Mouse (Mus musculus): ENCODE data around the gene Tnfrsf1b. TPM values are rescaled to one million over a fixed set of nuclear protein-coding genes. Genes with fewer than 3 reads are reported as not detected.

Tnfrsf1b gene
- total RNA-seq, 1 experiment from 2014 or later, result 362 TPM

DNA sequence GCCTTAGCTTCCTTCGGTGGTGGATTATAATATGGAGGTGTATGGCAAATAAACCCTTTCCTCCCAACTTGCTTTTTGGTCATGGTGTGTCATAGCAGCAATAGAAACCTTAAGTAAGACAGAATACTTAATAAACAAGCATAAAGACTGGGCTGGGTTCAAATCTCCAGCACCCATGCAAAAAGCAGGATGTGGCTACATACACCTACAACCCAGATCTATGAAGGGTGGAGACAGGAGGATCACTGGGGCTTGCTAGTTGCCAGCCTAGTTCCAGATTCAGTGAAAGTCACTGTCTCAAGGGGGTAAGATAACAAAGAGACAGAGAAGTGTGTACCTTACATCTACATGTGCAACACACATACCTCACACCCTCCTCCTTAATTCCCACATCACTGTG is 16.9 kb upstream of the Tnfrsf1b start:
- no peak for ATAC-seq (replicated peaks; ENCODE audit: insufficient number of reproducible peaks, low FRiP score, low TSS enrichment, poor library complexity, severe bottlenecking)

DNA sequence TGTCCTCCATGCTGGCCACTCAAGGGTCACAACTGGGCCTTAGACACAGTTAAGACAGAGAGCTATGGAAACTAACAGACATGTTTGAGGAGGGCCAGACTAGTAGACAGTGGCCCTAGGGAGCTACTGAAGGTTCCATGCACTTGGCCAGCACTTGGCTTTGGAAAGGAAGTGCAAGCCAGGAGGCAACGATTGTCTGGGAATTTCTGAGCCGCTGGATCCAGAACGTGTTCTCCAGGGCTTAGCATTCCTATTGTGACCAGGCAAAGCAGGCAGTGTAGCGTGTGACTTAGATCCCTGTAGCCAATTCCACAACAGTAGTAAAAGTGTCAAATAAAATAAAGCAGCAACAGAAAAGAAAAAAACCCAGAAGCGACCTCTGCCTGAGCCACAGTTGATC is 14.1 kb upstream of the Tnfrsf1b start:
- ATAC-seq (replicated peaks; ENCODE audit: insufficient number of reproducible peaks, low FRiP score, low TSS enrichment, poor library complexity, severe bottlenecking), result no peak

- peak; percentile 69 for ATAC-seq (replicated peaks; ENCODE audit: insufficient number of reproducible peaks, low FRiP score, low TSS enrichment, poor library complexity, severe bottlenecking)
Observed at GRCm38 (mm10) chr4:145257751-145258434, 11.2 kb upstream of the Tnfrsf1b start.

DNA sequence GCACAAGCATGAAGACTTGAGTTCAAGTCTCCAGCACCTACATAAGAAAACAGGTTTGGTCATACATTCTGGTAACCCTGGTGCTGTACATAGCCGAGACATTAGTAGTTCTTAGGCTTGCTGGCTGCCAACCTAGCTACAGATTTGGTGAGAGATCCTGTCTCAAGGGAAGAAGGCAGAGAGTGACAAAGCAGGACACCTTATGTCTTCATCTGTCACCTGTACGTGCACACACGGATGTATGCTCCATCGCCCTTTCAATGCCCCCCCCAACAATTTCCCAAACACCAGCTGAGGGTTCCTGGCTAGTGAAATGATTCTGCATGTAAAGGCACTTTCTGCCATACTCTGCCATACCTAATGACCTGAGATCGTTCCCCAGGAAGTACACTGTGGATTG is 9.5 kb upstream of the Tnfrsf1b start:
- ATAC-seq (replicated peaks; ENCODE audit: insufficient number of reproducible peaks, low FRiP score, low TSS enrichment, poor library complexity, severe bottlenecking), result no peak

GRCm38 (mm10) chr4:145254418-145254817 is 7.7 kb upstream of the Tnfrsf1b start:
- peak; percentile 76 for ATAC-seq (replicated peaks; ENCODE audit: insufficient number of reproducible peaks, low FRiP score, low TSS enrichment, poor library complexity, severe bottlenecking)

GRCm38 (mm10) chr4:145252611-145253010 is 5.9 kb upstream of the Tnfrsf1b start:
- peak; percentile 36; the same call in 1 of the 2 replicates for ATAC-seq (replicated peaks; ENCODE audit: insufficient number of reproducible peaks, low FRiP score, low TSS enrichment, poor library complexity, severe bottlenecking)

DNA sequence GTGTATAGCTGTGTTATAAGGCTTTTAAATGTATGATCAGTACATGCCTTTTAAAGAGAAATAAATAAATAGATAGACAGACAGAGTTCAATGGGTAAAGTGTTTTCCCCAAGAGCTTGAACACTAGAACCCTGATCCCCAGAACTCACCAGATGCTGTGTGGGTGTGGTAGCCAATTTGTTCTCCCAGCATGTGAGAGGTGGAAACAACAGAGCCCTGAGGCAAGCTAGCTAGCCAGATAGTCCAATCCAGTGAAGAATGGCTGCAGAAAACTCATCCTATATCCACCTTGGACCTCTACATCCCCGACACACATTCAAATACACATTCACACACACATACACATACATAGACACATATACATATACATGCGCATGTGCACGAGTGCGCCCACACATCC is 4.9 kb upstream of the Tnfrsf1b start:
- ATAC-seq (replicated peaks; ENCODE audit: insufficient number of reproducible peaks, low FRiP score, low TSS enrichment, poor library complexity, severe bottlenecking), result no peak

DNA sequence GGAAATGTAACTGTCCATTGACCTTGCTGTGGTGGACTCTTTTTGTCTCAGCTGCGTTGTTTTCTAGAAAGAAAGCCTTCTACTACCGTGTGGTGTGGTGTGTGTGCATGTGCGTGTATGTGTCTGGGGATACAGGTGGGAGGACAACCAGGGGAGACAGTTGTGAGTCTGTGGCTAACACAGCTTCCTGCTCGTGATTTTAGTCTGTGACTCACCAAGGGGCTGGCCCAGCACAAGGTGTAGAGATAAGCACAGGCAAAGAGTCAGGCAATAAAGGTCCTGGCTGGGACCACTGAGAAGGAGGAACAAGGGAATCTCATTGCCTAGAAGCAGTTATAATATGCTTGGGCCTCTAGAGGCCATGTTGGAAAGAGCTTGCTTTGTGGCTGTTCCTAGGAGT is 3.3 kb upstream of the Tnfrsf1b start:
- ATAC-seq (replicated peaks; ENCODE audit: insufficient number of reproducible peaks, low FRiP score, low TSS enrichment, poor library complexity, severe bottlenecking), result no peak

DNA sequence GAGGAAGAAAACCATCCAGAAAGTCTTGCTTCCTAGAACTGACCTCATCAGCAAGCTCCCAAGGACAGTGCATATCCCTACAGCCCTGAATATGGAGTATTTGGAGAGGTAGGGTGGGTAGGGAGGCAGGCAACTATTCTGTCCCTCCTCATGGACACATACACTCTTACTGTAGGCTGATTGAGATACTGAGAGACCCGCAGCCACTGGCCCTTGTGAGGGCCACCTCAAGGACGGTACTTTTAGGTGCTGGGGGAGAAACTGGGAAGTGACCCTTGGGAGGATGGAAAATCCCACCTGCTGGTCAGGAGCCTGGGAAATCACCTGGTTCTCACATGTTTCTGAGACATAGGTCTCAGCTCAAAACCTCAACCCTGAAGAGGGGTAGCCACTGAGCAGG is 886 bp upstream of the Tnfrsf1b start:
- ATAC-seq (replicated peaks; ENCODE audit: insufficient number of reproducible peaks, low FRiP score, low TSS enrichment, poor library complexity, severe bottlenecking), result no peak

- peak; percentile 3; the same call in 1 of the 2 replicates for ATAC-seq (replicated peaks; ENCODE audit: insufficient number of reproducible peaks, low FRiP score, low TSS enrichment, poor library complexity, severe bottlenecking)
Observed at GRCm38 (mm10) chr4:145245581-145245980, 1.1 kb downstream of the Tnfrsf1b start.

GRCm38 (mm10) chr4:145244676-145245075 is 2.0 kb downstream of the Tnfrsf1b start:
- no peak for ATAC-seq (replicated peaks; ENCODE audit: insufficient number of reproducible peaks, low FRiP score, low TSS enrichment, poor library complexity, severe bottlenecking)

- peak; percentile 2; the same call in 1 of the 2 replicates for ATAC-seq (replicated peaks; ENCODE audit: insufficient number of reproducible peaks, low FRiP score, low TSS enrichment, poor library complexity, severe bottlenecking)
Observed at GRCm38 (mm10) chr4:145242719-145243350, 3.8 kb downstream of the Tnfrsf1b start.

GRCm38 (mm10) chr4:145240723-145241231 is 5.9 kb downstream of the Tnfrsf1b start:
- ATAC-seq (replicated peaks; ENCODE audit: insufficient number of reproducible peaks, low FRiP score, low TSS enrichment, poor library complexity, severe bottlenecking), result peak; percentile 66

DNA sequence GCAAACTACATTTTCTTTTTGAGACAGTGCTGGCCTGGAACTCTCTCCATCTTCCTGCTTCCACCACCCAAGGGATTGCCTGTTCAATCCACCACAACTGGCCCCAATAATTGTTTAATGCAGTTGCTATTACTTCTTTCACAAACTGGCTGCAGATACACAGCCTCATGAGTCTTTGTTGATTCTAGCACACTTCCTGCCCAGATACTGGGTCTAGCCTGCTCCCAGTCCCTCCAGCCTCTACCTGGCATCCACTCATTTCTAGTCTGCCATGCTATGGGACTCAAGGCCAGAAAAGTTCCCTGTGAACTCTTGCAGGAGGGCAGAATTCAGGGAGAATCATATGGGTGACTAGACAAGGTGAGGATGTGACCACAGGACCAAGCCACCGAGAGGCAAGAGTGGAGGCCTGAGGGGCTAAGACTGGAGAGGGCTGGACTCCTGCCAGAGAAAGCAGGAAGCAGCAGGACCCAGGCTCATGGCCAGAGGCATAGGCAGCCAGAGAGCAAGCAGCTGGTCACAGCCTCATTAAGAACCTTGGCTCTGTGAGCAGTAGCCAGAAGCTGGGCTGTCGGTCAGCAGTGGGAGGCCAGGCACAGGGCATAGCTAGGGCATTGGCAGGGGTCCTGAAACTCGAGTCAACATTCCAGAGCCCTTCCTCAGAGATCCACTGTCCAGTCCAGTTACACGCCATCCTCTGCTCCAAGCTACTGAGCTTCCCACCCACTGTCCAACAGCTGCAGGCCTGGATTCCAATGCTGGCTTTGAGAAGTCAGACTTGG is 7.4 kb downstream of the Tnfrsf1b start:
- ATAC-seq (replicated peaks; ENCODE audit: insufficient number of reproducible peaks, low FRiP score, low TSS enrichment, poor library complexity, severe bottlenecking), result no peak

- 0 out of 2 replicates have a peak, but pooled peaks have one; percentile 2 for ATAC-seq (replicated peaks; ENCODE audit: insufficient number of reproducible peaks, low FRiP score, low TSS enrichment, poor library complexity, severe bottlenecking)
Observed at GRCm38 (mm10) chr4:145236027-145236426, 10.6 kb downstream of the Tnfrsf1b start.

DNA sequence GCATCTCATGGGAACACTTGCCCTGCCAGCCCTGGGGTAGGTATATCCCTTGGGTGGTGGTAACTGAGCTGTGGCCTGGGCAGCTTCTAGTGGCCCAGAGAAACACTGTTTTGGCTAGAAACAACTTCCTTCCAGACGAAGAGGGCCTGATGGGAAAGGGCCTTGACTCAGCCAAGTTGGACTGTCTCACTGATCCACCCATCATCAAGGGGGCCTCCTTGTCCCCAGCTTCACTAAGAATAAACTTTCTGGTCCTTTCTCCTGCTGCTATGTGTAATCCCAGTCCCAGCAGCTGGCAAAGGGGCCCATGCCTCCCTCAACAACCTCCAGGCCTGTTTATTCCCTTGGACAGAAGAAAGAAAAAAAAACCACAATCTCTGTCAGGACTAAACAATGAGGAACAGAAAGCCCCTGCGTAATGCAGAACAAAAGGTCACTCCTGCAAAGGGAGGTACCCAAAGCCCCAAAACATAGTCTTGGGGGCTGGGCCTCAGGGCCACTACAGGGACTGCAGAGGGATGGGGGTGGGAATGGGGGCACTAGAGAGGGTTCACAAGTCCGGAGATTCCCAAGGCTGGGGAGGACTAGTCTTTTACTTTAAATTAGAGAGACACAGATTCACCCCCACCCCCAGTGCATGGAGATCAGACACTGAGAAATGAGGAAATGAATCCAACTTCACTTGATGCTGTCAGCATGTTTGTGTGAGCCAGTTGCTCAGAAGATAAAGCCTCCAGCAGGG is 13.0 kb downstream of the Tnfrsf1b start:
- peak; percentile 64 for ATAC-seq (replicated peaks; ENCODE audit: insufficient number of reproducible peaks, low FRiP score, low TSS enrichment, poor library complexity, severe bottlenecking)

DNA sequence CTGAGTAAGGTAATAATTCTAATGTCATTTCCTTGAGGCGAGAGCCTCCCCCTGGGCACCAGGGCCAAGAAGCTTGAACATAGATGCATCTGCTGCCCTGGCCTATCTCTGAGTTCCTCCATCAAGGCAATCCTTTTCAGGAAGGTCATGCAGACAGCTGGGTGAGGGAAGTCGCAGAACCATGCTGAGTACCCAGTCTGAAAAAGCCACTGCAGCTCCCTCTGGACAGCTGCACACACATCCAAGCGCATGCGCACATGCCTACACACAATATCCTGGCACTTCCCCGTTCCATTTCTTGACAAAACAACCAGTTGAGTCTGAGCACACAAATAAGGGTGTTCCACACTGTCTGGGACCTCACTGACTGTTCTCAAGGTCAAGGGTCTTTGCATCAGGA is 14.9 kb downstream of the Tnfrsf1b start:
- no peak for ATAC-seq (replicated peaks; ENCODE audit: insufficient number of reproducible peaks, low FRiP score, low TSS enrichment, poor library complexity, severe bottlenecking)

- ATAC-seq (replicated peaks; ENCODE audit: insufficient number of reproducible peaks, low FRiP score, low TSS enrichment, poor library complexity, severe bottlenecking), result no peak
Observed at GRCm38 (mm10) chr4:145230647-145231046, 16.0 kb downstream of the Tnfrsf1b start.
